Mouse (Mus musculus): ENCODE measurements at regions not wholly inside any gene's neighbourhood (a gene's known extent, or its start where the extent isn't known, plus 50 kb on each side); places are given as distances from the start of the nearest gene placed in this dataset.

DNA sequence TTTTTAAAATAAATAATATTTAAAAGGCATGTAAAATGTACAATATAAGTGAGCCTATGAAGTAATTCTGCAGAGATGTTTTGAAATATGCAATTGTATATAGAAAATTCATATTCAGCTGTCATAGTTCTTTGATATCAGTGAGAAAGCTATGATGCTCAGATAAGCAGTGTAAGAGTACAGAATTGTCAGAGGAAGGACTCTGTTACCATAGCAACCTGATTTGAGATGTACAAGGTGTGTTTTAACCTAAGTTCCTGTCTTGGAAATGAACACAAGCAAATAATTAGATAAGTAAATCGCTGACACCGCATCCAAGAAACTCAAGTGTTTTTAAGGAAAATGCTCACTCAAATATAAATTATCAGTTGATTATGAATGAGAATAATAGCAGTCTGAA, 271.8 kb downstream of the Gabrg2 start:
- H3K27me3 ChIP-seq (ENCODE audit: control insufficient read depth, insufficient read depth, low read length) = no peaks in the 10 kb centered on the region
- no peak overlapping the region for H3K9ac ChIP-seq (replicated peaks; ENCODE audit: low read depth, low read length)
- H3K9me3 ChIP-seq (ENCODE audit: control insufficient read depth, low read depth, low read length) = no peaks in the 10 kb centered on the region
- H3K4me3 ChIP-seq (ENCODE audit: low read depth, low read length) = no peak overlapping the region
- no peak overlapping the region for H3K4me2 ChIP-seq (replicated peaks; ENCODE audit: low read depth, low read length)
- H3K36me3 ChIP-seq (ENCODE audit: control insufficient read depth, insufficient read depth, low read length) = no peaks in the 10 kb centered on the region
- no peak overlapping the region for H3K27ac ChIP-seq (ENCODE audit: low read length)
- no peaks in the 10 kb centered on the region for H3K4me1 ChIP-seq (ENCODE audit: control insufficient read depth, insufficient read depth, low read length)
- 93% methylated on average over 2 of the region's 2 CpGs for WGBS
- ATAC-seq (ENCODE audit: insufficient number of reproducible peaks, insufficient read depth, low FRiP score, low read depth) = no peak

GRCm38 (mm10) chr11:41716616-41717015, 284.0 kb downstream of the Gabrg2 start:
- H3K9me3 ChIP-seq (ENCODE audit: control insufficient read depth, low read depth, low read length) = no peaks in the 10 kb centered on the region
- H3K9ac ChIP-seq (replicated peaks; ENCODE audit: low read depth, low read length) = no peak overlapping the region
- no peak overlapping the region for H3K4me3 ChIP-seq (ENCODE audit: low read depth, low read length)
- H3K27ac ChIP-seq (ENCODE audit: low read length) = no peak overlapping the region
- no peaks in the 10 kb centered on the region for H3K36me3 ChIP-seq (ENCODE audit: control insufficient read depth, insufficient read depth, low read length)
- 77% methylated on average over 1 of the region's 1 CpGs for WGBS
- no peaks in the 10 kb centered on the region for H3K27me3 ChIP-seq (ENCODE audit: control insufficient read depth, insufficient read depth, low read length)
- no peak overlapping the region for H3K4me2 ChIP-seq (replicated peaks; ENCODE audit: low read depth, low read length)
- no peaks in the 10 kb centered on the region for H3K4me1 ChIP-seq (ENCODE audit: control insufficient read depth, insufficient read depth, low read length)
- no peak for ATAC-seq (ENCODE audit: insufficient number of reproducible peaks, insufficient read depth, low FRiP score, low read depth)

DNA sequence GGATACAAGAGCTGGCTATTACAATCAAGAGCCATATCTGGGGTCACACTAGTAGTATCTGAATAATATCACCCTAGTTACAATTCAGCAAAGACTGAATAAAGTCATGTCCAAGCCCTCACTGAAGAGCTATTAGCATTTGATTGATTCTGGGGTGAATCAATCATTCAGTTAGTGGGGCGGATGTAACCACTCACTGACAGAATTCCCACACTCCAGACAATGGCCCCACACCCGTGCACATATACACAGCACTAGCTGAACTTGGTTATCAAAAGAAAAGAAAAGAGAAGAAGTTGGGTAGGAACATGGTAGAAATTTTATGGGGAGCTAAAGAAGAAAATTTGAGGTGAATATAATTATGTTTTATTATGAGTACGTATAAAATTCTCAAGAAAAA, 310.0 kb downstream of the Gabrg2 start:
- no peak for ATAC-seq (ENCODE audit: insufficient number of reproducible peaks, insufficient read depth, low FRiP score, low read depth)
- H3K27ac ChIP-seq (ENCODE audit: low read length) = no peak overlapping the region
- H3K36me3 ChIP-seq (ENCODE audit: control insufficient read depth, insufficient read depth, low read length) = no peaks in the 10 kb centered on the region
- H3K4me3 ChIP-seq (ENCODE audit: low read depth, low read length) = no peak overlapping the region
- H3K9ac ChIP-seq (replicated peaks; ENCODE audit: low read depth, low read length) = no peak overlapping the region
- H3K4me1 ChIP-seq (ENCODE audit: control insufficient read depth, insufficient read depth, low read length) = no peaks in the 10 kb centered on the region
- 68% methylated on average over 3 of the region's 3 CpGs for WGBS
- H3K27me3 ChIP-seq (ENCODE audit: control insufficient read depth, insufficient read depth, low read length) = no peaks in the 10 kb centered on the region
- H3K4me2 ChIP-seq (replicated peaks; ENCODE audit: low read depth, low read length) = no peak overlapping the region
- H3K9me3 ChIP-seq (ENCODE audit: control insufficient read depth, low read depth, low read length) = no peaks in the 10 kb centered on the region

DNA sequence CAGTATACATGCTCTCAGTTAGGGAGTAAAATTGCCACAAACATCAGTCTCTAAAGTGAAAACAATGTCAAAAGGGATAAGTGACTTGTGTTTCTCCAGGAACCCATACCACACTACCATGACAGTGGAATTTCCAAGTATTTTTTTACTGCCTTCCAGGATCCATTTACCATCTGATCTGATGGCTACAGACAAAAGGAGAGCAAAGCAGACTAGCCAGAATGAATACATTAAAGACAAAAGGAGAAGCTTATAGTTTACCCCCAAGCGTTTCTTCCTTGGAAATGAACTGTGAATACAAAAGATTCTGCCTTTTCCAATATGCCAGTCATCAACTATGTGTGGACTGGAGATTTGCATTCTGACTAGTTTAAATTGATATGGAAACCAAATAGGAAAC, 317.7 kb downstream of the Gabrg2 start:
- Histone ChIP-seq H3K4me3 (ENCODE audit: low read depth, low read length) (no peak overlapping the region), H3K4me1 (ENCODE audit: control insufficient read depth, insufficient read depth, low read length) (no peaks in the 10 kb centered on the region), H3K27ac (ENCODE audit: low read length) (no peak overlapping the region), H3K4me2 (replicated peaks; ENCODE audit: low read depth, low read length) (no peak overlapping the region), H3K36me3 (ENCODE audit: control insufficient read depth, insufficient read depth, low read length) (no peaks in the 10 kb centered on the region), H3K9ac (replicated peaks; ENCODE audit: low read depth, low read length) (no peak overlapping the region), H3K27me3 (ENCODE audit: control insufficient read depth, insufficient read depth, low read length) (no peaks in the 10 kb centered on the region), H3K9me3 (ENCODE audit: control insufficient read depth, low read depth, low read length) (no peaks in the 10 kb centered on the region)
- no peak for ATAC-seq (ENCODE audit: insufficient number of reproducible peaks, insufficient read depth, low FRiP score, low read depth)
- 74% methylated on average over 1 of the region's 1 CpGs for WGBS

- Histone ChIP-seq H3K4me2 (replicated peaks; ENCODE audit: low read depth, low read length) (no peak overlapping the region), H3K4me3 (ENCODE audit: low read depth, low read length) (no peak overlapping the region), H3K27ac (ENCODE audit: low read length) (no peak overlapping the region), H3K27me3 (ENCODE audit: control insufficient read depth, insufficient read depth, low read length) (no peaks in the 10 kb centered on the region), H3K9ac (replicated peaks; ENCODE audit: low read depth, low read length) (no peak overlapping the region), H3K4me1 (ENCODE audit: control insufficient read depth, insufficient read depth, low read length) (no peaks in the 10 kb centered on the region), H3K36me3 (ENCODE audit: control insufficient read depth, insufficient read depth, low read length) (no peaks in the 10 kb centered on the region), H3K9me3 (ENCODE audit: control insufficient read depth, low read depth, low read length) (no peaks in the 10 kb centered on the region)
- ATAC-seq (ENCODE audit: insufficient number of reproducible peaks, insufficient read depth, low FRiP score, low read depth) = no peak
- 78% methylated on average over 1 of the region's 1 CpGs for WGBS
Measured at GRCm38 (mm10) chr11:41652566-41652965, 348.1 kb downstream of the Gabrg2 start.

GRCm38 (mm10) chr11:41645502-41645891, 355.2 kb downstream of the Gabrg2 start:
- no peak for ATAC-seq (ENCODE audit: insufficient number of reproducible peaks, insufficient read depth, low FRiP score, low read depth)
- no peaks in the 10 kb centered on the region for H3K36me3 ChIP-seq (ENCODE audit: control insufficient read depth, insufficient read depth, low read length)
- 39% methylated on average over 4 of the region's 4 CpGs for WGBS
- no peak overlapping the region for H3K9ac ChIP-seq (replicated peaks; ENCODE audit: low read depth, low read length)
- H3K27me3 ChIP-seq (ENCODE audit: control insufficient read depth, insufficient read depth, low read length) = no peaks in the 10 kb centered on the region
- no peak overlapping the region for H3K4me3 ChIP-seq (ENCODE audit: low read depth, low read length)
- H3K9me3 ChIP-seq (ENCODE audit: control insufficient read depth, low read depth, low read length) = no peaks in the 10 kb centered on the region
- no peak overlapping the region for H3K27ac ChIP-seq (ENCODE audit: low read length)
- no peak overlapping the region for H3K4me2 ChIP-seq (replicated peaks; ENCODE audit: low read depth, low read length)
- H3K4me1 ChIP-seq (ENCODE audit: control insufficient read depth, insufficient read depth, low read length) = no peaks in the 10 kb centered on the region

DNA sequence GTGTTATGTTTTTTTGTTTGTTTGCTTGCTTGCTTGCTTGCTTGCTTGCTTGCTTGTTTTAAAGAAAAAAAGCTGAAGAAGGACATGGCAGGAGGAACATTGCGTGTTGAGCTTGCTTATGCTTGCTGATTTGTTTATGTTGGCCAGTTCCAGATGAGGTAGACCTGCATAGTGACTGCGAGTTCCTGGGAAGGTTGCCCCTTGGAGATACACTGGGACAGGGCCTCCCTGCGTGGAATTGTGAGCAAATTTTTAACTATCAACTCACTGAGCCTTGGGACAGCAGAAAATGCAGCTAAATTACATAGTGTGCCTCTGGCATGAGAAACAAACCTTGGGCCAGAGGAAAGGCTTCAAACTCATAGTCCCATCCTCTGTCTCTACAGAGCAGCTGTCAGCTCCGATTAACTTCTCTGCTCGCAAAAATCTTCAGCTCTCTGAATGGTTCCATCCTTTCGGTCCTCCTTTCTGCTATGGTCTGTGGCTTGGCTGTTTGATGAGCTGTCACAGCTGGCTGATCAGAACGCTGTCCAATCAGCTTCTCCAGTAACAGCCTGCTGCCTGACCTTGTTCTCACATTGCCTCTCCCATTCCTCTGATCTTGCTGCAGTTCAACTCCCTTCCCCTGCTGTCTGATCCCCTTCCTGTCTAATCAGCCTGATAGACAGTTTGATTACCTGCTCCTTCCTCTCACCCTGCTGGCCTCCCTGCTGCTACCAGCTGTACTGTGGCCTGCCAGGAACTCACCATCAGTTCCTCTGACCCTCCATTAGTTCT, 355.7 kb downstream of the Gabrg2 start:
- no peak overlapping the region for H3K4me2 ChIP-seq (replicated peaks; ENCODE audit: low read depth, low read length)

GRCm38 (mm10) chr11:41644083-41644482, 356.6 kb downstream of the Gabrg2 start:
- H3K36me3 ChIP-seq (ENCODE audit: control insufficient read depth, insufficient read depth, low read length) = no peaks in the 10 kb centered on the region
- H3K4me3 ChIP-seq (ENCODE audit: low read depth, low read length) = no peak overlapping the region
- no peak overlapping the region for H3K9ac ChIP-seq (replicated peaks; ENCODE audit: low read depth, low read length)
- no peaks in the 10 kb centered on the region for H3K9me3 ChIP-seq (ENCODE audit: control insufficient read depth, low read depth, low read length)
- H3K4me1 ChIP-seq (ENCODE audit: control insufficient read depth, insufficient read depth, low read length) = no peaks in the 10 kb centered on the region
- H3K27ac ChIP-seq (ENCODE audit: low read length) = no peak overlapping the region
- no peaks in the 10 kb centered on the region for H3K27me3 ChIP-seq (ENCODE audit: control insufficient read depth, insufficient read depth, low read length)
- no peak for ATAC-seq (ENCODE audit: insufficient number of reproducible peaks, insufficient read depth, low FRiP score, low read depth)
- no peak overlapping the region for H3K4me2 ChIP-seq (replicated peaks; ENCODE audit: low read depth, low read length)
- 85% methylated on average over 3 of the region's 3 CpGs for WGBS

More for the DNA sequence above, 355.7 kb downstream of the Gabrg2 start:
- ATAC-seq (ENCODE audit: insufficient number of reproducible peaks, insufficient read depth, low FRiP score, low read depth) = peak; percentile 33; the same call in 1 of the 2 replicates
- WGBS = 32% methylated on average over 7 of the region's 7 CpGs
- no peak overlapping the region for H3K27ac ChIP-seq (ENCODE audit: low read length)
- H3K9ac ChIP-seq (replicated peaks; ENCODE audit: low read depth, low read length) = no peak overlapping the region
- H3K4me3 ChIP-seq (ENCODE audit: low read depth, low read length) = no peak overlapping the region
- no peaks in the 10 kb centered on the region for H3K36me3 ChIP-seq (ENCODE audit: control insufficient read depth, insufficient read depth, low read length)
- no peaks in the 10 kb centered on the region for H3K4me1 ChIP-seq (ENCODE audit: control insufficient read depth, insufficient read depth, low read length)
- no peaks in the 10 kb centered on the region for H3K27me3 ChIP-seq (ENCODE audit: control insufficient read depth, insufficient read depth, low read length)
- no peaks in the 10 kb centered on the region for H3K9me3 ChIP-seq (ENCODE audit: control insufficient read depth, low read depth, low read length)

DNA sequence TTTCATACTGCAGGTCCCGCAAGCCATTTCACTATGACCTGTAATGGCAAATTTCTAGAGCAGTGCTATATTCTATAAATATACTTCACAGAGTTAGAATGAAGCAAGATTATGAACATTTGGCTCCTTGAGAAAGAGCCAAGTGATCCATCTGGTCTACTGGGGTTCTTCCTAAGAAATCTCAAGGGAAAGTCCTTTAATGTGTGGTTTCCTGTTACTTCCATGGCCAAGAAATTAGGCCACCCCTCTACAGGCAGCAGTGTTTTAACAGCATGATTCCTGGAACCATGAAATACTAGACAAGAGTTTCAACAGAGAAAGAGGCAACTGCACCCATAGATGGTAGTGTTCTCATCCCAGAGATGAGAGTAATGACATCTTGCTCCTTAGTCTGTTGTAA, 401.7 kb downstream of the Gabrg2 start:
- Histone ChIP-seq H3K27ac (ENCODE audit: low read length) (no peak overlapping the region), H3K4me3 (ENCODE audit: low read depth, low read length) (no peak overlapping the region), H3K4me1 (ENCODE audit: control insufficient read depth, insufficient read depth, low read length) (no peaks in the 10 kb centered on the region), H3K9ac (replicated peaks; ENCODE audit: low read depth, low read length) (no peak overlapping the region), H3K9me3 (ENCODE audit: control insufficient read depth, low read depth, low read length) (no peaks in the 10 kb centered on the region), H3K4me2 (replicated peaks; ENCODE audit: low read depth, low read length) (no peak overlapping the region), H3K27me3 (ENCODE audit: control insufficient read depth, insufficient read depth, low read length) (no peaks in the 10 kb centered on the region), H3K36me3 (ENCODE audit: control insufficient read depth, insufficient read depth, low read length) (no peaks in the 10 kb centered on the region)
- no peak for ATAC-seq (ENCODE audit: insufficient number of reproducible peaks, insufficient read depth, low FRiP score, low read depth)
- 88% methylated on average over 1 of the region's 1 CpGs for WGBS

All from stomach, embryonic 14.5 days (tissue).